Mouse (Mus musculus) A20 (cell line): Measurements from ENCODE around the gene Ccnd1.
A peak's percentile ranks its signal among the peaks of the same experiment; 100 is the strongest.

Experiments
- DNase-seq: peaks from one replicate; pipeline ENCODE4 v3.0.0-alpha.2; 2011; ENCODE audit warnings: low read depth, low spot score

Gene Ccnd1

DNA sequence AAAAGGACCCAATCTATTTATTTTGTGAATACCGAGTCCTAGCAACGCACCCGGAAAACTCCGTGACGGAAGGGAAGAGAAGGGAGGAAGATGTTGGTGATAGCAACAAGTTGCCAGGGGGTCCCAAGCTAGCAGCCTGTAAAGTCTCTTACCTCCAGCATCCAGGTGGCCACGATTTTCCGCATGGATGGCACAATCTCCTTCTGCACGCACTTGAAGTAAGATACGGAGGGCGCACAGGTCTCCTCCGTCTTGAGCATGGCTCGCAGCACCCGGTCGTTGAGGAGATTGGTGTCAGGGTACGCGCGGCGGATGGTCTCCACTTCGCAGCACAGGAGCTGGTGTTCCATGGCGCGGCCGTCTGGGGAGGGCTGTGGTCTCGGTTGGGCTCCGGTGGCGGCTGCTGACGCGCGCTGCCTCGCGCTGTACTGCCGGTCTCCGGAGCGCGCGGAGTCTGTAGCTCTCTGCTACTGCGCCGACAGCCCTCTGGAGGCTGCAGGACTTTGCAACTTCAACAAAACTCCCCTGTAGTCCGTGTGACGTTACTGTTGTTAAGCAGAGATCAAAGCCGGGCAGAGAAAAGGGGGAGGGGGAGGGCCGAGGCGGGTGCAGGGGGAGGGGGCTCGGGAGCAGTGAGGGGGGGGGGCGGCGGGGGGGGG, at the start of gene Ccnd1:
Gene Ccnd1, minus strand, starts transcription at position 582 of the 659 bp plus-strand sequence.
- DNase-seq, result no peak

DNA sequence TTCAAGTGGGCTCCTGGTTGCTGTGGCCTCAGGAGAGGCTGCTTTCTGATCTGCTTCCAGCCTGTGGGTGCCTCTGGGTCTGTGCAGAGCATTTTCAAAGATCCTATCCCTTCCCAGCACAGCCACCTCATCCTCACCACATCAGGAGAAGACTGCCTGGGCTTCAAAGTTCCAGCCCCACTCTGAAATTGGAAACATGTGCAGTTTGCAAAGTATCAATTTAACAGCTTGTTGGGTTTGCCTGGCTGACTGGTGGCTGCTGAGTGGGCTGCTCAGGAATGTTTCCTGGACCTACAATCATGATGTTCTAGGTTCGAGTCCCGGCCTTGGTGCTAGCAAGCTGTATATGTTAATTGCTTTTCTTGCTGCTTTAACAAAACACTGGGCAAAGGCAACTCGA, 49.1 kb upstream of the Ccnd1 start:
- DNase-seq, result no peak

DNA sequence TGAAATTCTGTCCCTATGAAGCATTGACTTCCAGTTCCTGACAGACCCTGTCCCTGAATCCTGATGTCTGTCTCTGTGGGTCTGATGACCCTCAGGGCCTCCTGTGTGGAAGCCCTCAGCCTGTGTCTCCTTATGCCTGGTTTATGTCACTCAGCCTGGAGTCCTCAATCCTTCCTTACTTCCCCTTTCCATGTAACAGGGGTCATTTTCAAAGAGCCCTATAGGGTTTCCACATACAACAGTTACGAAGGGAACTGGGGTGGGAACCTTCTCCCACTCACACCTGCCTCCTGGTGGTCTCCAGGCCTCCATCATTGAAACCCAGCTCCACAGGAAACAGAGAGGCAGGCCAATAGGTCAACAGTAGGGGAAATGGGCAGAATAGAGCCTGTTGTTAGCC, 45.4 kb upstream of the Ccnd1 start:
- DNase-seq, result no peak

DNA sequence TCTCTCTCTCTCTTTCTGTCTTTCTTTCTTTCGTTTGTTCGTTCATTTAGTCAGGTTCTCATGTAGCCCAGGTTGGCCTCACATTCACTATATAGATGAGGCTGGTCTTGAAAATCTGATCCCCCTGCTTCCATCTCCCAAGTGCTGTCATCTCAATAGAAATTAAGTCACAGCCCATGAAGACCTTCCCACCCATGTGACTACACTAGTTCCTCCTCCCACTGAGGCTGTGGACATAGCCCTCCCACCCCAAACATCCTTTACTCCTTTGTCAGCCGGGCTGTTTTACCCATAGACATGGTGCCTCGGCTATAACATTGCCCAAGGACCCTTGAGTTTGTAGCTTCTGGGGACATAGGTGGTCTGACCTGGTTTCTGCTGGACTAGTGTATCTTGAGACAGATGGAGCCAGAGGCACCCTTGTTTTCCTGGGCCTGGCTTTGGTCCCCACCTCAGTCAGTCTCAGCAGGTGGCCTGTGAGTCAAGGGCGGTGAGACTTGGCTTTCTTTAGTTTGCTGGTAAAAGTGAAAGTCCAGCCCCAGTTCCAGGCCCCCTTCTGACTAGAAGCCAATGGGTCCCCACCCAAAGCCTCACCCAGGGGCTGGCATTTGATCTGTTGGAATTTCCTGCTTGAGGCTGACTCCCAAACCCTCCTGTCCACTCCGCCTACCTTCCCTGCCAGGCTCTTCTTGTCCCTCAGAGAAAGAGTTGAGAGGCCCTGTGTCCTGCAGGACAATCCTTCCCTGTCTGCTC, 42.8 kb upstream of the Ccnd1 start:
- DNase-seq, result no peak

DNA sequence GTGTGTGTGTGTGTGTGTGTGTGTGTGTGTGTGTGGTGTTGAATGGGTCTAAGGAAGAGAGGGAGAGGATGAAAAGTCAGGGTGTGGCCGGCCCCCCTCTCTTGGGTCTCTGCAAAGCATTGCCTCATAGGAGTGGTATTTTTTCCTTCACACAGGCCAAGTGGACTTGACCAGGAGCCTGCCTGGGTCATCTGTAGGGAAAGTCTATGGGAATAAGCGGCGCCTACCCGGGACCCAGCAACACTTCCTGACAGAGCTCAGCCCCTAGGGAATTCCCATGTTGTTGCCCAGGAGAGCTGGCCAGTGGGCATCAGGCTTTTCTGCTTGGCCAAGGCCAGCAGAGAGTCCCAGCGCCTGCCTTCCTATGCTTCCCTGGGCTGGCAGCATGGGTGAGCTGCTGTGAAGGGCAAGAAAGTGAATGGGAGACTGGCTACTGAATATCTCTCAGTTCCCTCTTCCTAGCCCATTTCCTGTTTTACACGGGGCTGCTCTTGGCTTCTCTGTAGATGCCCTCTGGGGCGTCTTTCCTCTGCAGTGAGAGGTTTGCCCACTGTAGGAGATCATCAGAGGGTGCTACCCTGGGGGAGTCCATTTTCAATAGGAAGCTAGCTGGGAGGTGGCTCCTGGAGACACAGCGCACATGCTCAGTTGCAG, 41.8 kb upstream of the Ccnd1 start:
- peak; percentile 5 for DNase-seq

DNA sequence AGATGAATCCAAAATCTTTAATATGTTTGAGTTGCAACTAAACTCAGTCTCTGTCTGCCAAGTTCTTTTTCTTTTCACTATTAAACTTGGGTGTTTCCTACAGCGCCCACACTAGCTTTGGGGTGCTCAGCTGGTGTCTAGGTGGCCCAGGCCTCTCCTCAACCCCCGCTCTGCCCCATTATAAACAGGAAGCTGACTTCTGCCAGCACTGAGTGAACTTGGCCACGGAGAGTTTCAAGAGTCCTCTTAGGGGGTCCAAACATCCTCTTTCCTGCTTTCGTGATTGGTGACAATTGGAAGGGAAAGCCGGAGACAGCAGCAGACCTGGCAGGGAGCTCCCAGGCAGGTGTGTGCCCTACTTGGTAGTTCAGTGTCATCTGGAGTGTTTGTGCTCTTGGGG, 40.1 kb upstream of the Ccnd1 start:
- DNase-seq, result peak; percentile 29

DNA sequence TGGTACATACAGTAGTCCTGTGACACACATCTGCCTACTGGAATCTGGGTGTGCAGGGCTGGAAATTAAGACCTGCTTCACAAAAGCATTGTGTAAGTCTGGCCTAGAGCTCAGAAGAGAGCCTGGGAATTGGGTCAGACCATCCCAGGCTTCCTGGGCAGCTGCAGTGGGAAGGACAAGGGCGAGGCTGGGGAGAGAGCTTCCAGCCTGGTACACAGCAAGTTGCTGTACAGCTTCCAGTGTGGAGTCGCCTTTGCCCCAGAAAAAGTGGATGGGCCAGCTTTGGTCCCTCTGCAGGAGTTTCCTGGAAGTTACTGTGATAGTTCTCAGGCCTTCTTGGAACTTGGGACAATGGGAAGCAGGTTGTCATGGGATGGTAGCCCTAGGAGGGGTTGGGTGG, 37.4 kb upstream of the Ccnd1 start:
- DNase-seq, result no peak

DNA sequence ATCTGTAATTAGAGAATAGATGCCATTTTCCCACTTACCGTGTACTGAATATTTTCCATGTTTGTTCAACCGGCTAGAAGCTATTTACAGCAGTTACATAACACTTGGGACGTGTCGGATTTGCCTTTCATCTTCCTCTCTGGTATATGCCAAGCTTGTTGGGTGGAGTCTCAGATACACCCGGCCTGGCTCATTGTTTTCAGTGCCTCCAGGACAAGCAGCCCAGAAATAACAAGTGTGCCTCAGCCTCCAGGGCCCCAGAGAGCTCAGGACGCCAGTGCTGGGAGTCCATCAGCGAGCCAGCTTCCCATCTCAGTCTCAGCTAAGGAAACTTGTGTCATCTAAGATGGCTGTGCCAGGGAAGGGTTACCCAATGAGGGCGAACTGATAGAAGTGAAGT, 33.7 kb upstream of the Ccnd1 start:
- no peak for DNase-seq

DNA sequence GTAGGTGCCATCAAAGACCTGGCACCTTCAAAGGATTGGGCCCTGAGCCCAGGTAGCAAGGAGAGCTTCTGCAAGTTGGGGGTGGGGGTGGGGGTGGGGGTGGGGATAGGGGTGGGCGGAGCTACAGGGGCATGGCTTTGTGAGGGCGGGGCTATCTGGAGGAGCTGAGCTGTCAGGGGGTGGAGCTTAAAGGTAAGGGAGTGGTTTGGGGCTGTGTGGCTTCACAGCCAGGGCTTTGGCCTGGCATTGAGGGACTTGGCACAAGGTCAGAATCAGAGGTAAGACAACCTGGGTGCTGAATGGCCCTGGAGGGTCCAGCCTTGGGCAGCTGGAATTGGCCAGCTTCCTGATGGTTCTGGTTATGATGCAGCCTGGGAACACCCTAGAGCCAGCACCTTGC, 32.0 kb upstream of the Ccnd1 start:
- DNase-seq, result no peak

DNA sequence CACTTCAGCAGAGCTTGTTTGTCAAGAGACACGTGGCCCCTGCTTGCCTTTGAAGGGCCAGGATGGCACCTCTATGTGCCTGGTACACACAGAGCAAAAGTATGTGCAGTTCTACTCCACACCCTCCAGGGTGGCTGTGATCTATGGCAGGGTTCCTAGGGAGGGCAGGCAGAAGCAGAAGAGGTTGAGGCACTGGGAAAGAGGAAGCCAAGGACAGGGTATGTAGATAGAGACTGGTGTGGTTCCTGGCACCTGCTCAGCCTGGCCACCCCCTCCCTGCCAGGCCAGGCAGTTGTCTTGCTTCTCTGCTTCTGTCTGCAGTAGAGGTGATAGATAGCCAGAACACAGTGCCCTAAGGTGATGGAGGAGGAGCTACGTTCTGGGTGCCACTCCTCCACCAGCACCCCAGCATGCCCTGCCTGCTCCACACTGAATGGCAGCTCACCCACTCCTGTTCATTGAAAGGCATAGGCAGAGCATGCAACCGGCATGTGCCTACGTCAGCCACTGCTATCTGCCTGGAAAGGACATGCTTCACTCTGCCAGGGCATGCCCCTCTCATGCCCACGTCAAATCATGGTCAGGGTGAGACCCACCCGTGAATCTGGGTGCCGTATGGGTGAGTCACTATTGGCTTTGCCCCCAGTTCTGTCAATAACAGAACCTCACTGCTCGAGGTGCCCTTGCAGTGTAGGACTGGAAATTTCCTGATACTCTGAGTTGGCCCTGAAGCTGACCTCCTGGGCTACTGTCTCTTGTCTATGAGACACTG, 31.5 kb upstream of the Ccnd1 start:
- peak; percentile 30 for DNase-seq

DNA sequence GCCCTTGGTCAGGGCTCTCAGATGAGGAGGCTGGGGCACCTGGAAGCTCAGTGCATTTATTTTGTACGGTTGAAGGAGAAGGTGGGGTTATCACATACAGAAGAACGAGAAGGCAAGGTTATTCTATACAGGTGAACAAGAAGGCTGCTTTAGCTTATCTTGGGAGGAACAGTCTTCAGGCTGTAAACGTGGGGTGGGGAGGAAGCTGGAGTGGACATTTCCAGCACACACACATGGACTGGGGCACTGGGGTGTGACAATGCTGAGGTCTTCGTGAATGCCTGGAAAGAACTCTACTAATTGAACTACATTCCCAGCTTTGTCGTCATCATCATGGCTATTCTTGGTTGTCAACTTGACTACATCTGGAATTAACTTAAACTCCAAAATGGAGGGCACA, 26.2 kb upstream of the Ccnd1 start:
- no peak for DNase-seq

DNA sequence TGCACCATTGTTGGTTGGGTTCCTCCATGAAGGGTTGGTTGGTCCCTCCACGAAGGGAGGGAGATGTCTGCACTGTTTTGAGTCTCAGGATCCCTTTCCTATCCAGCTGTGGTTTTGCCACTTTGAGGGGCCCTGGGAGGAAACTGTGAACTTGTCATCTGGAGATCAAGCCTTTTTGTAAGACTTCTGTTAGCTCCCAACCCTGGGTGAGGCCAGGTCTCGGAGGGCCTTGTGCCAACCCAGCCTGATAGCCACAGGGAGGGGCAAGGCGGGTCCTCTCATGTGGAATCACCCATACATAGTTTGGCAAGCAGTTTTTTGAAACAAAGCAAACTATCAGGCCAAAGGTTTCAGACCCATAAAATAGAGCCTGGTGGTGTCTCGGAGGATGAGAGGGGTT, 24.6 kb upstream of the Ccnd1 start:
- no peak for DNase-seq

DNA sequence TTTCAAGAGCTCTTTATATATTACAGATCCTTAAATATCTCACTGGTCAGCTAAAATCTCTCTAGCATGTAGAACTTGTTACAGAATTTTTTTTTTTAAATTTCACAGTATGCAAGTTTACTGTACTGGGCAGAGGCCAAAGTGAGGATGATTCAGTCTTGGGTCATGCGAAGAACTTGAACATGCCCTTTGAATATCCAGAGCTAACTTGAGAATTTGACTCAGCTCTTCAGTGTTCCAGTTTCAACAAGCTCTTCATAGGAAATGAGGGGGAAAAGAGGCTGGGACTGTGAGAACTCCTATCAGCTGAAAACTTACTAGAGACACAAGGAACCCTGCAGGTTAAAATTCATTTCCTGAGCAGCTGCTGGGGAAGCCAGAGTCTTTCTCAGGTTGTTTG, 24.2 kb upstream of the Ccnd1 start:
- DNase-seq, result no peak

DNA sequence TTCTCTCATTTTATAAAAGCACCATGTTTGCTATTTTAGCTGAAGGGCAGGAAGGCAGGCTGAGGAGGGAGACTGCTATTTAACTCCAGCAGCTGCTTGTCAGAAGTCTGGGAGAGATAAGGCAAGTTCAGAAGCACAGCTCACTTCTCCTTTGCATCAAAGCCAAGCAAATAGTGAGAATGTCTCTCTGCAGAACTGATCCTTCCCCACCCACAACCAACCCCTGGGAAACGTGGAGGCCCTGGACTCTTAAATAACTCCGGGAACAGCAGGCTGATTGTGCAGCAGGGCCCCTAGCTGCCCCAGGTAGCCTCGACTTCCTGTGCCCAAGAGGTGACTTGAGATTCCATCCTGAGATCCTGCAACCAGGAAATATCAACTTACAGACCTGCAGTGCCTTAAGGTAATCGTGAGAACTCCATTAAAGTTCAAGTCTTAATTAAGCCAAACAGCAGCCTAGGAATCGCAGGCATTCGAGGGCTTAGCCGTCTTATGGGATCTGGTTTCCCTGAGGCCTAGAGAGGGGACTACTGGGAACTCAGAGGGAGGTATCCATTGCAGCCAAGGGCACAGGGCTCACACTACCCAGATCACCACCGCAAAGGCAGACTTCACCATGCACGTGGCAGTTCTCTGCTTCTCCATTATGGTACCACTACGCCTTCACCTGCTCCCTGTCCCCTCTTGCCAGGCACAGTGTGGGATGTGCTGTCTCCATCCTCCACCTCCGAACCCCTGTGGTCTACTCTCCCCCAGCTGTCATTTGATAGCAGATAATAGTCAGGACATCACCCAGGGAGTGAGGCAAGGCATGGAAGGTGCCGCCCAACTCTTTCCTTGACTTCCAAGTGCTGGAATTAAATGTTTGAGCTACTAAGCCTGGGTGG, 19.0 kb upstream of the Ccnd1 start:
- no peak for DNase-seq

DNA sequence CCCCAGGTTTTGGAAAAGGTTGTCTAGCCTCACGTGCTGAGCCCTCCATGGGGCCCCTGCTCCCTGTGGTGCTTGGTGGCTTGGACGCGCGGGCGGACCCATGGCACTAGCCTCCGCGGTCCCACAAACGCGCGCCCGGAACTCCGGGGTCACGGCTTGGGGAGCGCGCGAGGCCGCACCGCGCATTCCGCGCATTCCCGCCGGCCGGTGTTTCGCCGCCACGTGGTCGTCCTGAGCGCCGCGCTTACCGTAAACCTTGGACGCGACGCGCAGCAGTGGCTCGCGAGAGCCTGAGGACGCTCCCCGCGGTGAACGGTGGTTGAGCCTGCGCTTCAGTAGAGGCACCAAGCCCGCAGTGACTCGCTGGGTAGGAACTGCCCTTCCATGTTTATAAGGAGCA, 3.5 kb upstream of the Ccnd1 start:
- no peak for DNase-seq

DNA sequence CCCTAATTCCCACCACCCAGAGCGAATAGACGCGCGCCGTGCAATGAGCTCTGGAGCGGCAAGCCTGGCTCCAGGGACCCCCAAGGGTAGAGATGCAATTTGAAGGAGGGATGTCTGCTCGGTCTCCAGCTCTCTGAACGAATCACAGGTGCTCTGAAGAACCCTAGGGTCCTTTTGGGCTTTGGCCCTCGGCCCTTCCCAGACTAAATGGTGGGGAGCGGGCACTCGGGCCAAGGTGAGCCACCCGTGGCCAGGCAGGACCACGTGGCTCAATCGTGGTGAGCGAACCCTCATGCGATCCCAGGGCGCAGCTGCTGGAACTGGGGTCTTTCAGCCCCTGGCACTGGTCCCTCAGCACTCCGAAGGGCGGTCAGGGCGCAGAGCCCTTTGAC, 3.0 kb upstream of the Ccnd1 start:
- no peak for DNase-seq

DNA sequence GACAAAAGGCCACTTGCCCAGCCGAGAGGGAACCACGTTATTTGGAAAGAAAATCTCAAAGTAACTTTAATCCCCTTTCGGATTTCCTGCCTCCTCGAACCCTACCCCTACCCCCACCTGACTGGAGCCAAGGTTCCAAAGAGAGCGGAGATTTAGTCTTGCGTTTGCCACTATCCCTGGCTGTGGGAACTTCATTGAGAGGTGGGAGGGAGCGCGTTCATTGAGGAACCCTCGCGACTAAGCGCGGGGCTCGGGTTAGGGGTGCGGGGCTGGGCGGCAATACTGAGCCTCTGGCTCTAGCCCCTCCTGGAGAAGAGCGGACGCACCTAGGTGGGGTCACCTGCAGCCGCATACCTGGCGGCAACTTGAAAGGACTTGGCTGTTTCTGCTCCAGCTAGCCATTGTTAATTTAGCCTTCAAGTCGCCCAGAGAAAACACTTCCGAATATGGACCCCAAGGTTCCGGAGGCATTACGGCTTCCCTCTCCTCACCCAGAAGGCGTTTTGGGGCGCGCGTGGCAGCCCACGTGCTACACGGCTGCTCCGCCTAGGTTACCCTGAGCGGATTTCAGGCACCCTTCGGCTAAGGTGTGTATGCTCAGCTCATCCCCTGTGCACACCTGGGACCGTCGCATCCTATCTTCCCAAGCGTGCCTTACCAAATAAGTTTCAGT, 2.5 kb upstream of the Ccnd1 start:
- DNase-seq, result no peak

DNA sequence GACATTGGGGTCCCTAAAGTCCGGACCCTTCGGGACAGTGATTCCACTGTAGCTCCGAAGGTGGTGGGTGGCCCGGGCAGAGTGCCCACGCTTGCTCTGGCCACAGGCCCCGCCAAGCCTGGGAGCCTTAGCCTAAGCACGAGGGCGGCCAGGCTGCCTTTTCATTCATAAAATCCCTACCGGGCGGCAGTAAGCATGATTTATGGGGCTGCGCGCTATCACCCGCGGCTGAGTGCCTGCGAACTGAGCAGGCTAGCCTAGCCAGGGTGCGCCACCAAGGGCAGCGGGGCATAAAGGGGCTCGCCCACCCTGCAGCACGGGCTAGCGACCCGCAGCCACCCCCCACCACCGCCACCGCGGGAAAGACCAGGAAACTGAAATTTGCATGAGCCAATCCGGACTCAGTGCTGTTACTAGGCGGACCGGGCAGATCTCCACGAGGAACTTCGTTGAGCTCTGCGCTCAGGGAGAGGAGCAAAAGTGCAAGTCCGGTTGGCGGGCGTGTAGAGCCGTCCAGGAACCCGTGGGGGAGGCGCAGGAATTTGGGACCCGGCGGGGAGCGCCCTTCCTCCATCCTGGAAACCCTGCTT, 1.6 kb upstream of the Ccnd1 start:
- no peak for DNase-seq

DNA sequence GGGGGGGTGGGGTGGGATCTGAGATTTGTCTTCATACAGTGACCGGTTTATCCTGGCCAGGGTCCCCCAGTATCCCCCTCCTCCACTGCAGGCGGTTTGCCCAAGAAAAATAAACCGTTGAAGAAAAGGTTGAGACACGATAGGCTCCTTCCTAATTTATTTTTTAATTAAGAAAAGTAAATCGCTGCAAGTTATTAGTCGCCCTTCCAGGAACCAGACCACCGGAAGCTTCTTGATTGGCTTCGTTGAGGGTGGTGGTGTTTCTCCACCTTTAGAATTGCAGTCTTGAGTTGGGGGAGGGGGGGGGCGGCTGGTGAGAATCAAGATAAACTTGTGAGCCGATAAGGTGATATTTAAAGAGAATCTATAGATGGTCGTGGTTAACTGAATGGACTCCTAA, 860 bp upstream of the Ccnd1 start:
- no peak for DNase-seq

DNA sequence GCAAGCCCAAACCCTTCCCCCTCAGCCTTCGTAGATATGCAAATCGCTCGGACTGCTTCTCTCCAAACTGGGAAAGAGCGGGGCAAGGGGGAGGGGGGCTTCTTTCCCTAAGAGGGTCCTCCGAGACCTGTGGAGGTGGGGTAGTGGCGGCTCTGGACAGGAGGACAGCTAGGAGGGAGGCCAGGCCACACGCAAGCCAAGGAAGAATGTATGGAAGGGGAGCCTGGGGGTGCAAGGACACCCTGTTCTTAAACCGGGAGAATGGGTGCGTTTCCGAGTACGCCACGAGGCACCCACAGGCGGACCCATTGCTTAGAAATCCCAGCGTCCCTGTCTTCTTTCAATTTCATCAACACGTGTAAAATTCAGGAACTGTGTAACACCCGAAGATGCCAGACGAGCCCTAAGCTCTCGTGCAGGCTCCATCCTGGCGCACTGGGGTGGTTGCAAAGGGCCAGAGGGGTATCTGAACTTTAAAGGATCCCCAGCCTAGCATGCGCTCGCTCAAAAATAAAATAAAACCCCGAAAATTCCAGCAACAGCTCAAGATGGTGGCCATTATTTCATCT, 362 bp upstream of the Ccnd1 start:
- DNase-seq, result no peak
